ENCODE assay signal across 9 mouse cellular contexts in genomic region chr9:43104873-43105663, GRCm38 (mm10). TPM values are rescaled to one million over a fixed set of nuclear protein-coding genes. Genes with fewer than 3 reads are reported as not detected.
A peak's percentile ranks its signal among the peaks of the same experiment; 100 is the strongest.
DNase-seq lines count a peak whose midpoint lies in the region; ATAC-seq and TF ChIP-seq lines count a peak whose summit lies in the region.
"Had no signal": no experiment of that assay in that cellular context is flagged by ENCODE, and none has a peak within 500 bp of the region (broad histone marks: within the 10 kb centered on the region; RNA-seq: fewer than 3 reads in every experiment).

No protein-coding gene starts in this region.

- intact Hi-C loops in gastrocnemius, postnatal 14 days (cut with DNase I; ENCODE audit: low total_unique reads), result loop anchor here (5.0 kb wide), 1 partner anchor 108 kb away; no protein-coding TSS in a partner anchor

- no peaks in the 10 kb centered on the region for H3K27me3 ChIP-seq in ES-Bruce4 (ENCODE audit: control insufficient read depth, insufficient read depth, low read length, poor library complexity, severe bottlenecking)
- H3K27me3 ChIP-seq in intestine, embryonic 15.5 days (replicated peaks), result no peaks in the 10 kb centered on the region
- H3K27me3 ChIP-seq in liver, embryonic 14.5 days (ENCODE audit: control insufficient read depth, insufficient read depth, low read length), result peaks cover 6% of the 10 kb centered on the region; the same call in 1 of the 2 replicates
- no peaks in the 10 kb centered on the region for H3K27me3 ChIP-seq in small intestine, adult 2 months (ENCODE audit: control insufficient read depth, insufficient read depth, low read length)
- H3K27me3 ChIP-seq: Patski had no signal

- peak overlapping the region; percentile 79 for H3K4me2 ChIP-seq in intestine, embryonic 15.5 days (replicated peaks)
- peak overlapping the region; percentile 78 for H3K4me2 ChIP-seq in liver, embryonic 14.5 days (ENCODE audit: low read depth)

- H3K36me3 ChIP-seq in ES-Bruce4 (ENCODE audit: control insufficient read depth, insufficient read depth, low read length, poor library complexity, severe bottlenecking), result no peaks in the 10 kb centered on the region
- no peaks in the 10 kb centered on the region for H3K36me3 ChIP-seq in intestine, embryonic 15.5 days
- H3K36me3 ChIP-seq in liver, embryonic 14.5 days (replicated peaks; ENCODE audit: control insufficient read depth, insufficient read depth, low read depth), result no peaks in the 10 kb centered on the region
- no peaks in the 10 kb centered on the region for H3K36me3 ChIP-seq in small intestine, adult 2 months (ENCODE audit: control insufficient read depth, insufficient read depth, low read length)

- WGBS in intestine, embryonic 15.5 days, result 0% methylated on average over 40 of the region's 40 CpGs
- WGBS in liver, embryonic 14.5 days (ENCODE audit: insufficient replicate concordance), result under 1% methylated on average over 40 of the region's 40 CpGs
- under 1% methylated on average over 40 of the region's 40 CpGs for WGBS in small intestine, adult 2 months

- peak overlapping the region; percentile 95 for H3K9ac ChIP-seq in ES-Bruce4 (ENCODE audit: low read depth, poor library complexity, severe bottlenecking)
- peak overlapping the region; percentile 78 for H3K9ac ChIP-seq in intestine, embryonic 15.5 days
- H3K9ac ChIP-seq in liver, embryonic 14.5 days (replicated peaks), result peak overlapping the region; percentile 85

- peak overlapping the region; percentile 21; the same call in 1 of the 2 replicates for H3K27ac ChIP-seq in ES-Bruce4 (ENCODE audit: insufficient read depth, low read length)
- peak overlapping the region; percentile 95 for H3K27ac ChIP-seq in intestine, embryonic 15.5 days
- H3K27ac ChIP-seq in liver, embryonic 14.5 days, result peak overlapping the region; percentile 80
- H3K27ac ChIP-seq in small intestine, adult 2 months (ENCODE audit: insufficient read depth, low read depth, low read length), result peak overlapping the region; percentile 76

- TF ChIP-seq EP300 in ES-Bruce4 (IDR thresholded peaks at IDR 0.05; ENCODE audit: insufficient read depth, low read depth, low read length), result no peak
- no peak for TF ChIP-seq EP300 in liver, embryonic 14.5 days (IDR thresholded peaks at IDR 0.05; ENCODE audit: low read depth)

- H3K4me3 ChIP-seq in ES-Bruce4 (ENCODE audit: low read depth, low read length), result peak overlapping the region; percentile 94
- H3K4me3 ChIP-seq in intestine, embryonic 15.5 days (replicated peaks), result peak overlapping the region; percentile 77
- H3K4me3 ChIP-seq in liver, embryonic 14.5 days (ENCODE audit: insufficient read depth in 1 of 2, low read depth in 2 of 2, low read length in 2 of 2), result peak overlapping the region; percentile 89 to 98
- peak overlapping the region; percentile 96 for H3K4me3 ChIP-seq in small intestine, adult 2 months (ENCODE audit: low read depth, low read length)

- no peaks in the 10 kb centered on the region for H3K4me1 ChIP-seq in ES-Bruce4 (ENCODE audit: control insufficient read depth, insufficient read depth, low read length)
- H3K4me1 ChIP-seq in intestine, embryonic 15.5 days (replicated peaks), result peaks cover 19% of the 10 kb centered on the region
- H3K4me1 ChIP-seq in liver, embryonic 14.5 days (replicated peaks; ENCODE audit: control insufficient read depth in 2 of 2, insufficient read depth in 2 of 2, low read length in 1 of 2), result peaks cover 25 to 31% of the 10 kb centered on the region in 2 experiments
- peaks cover 4% of the 10 kb centered on the region for H3K4me1 ChIP-seq in small intestine, adult 2 months (ENCODE audit: control insufficient read depth, insufficient read depth, insufficient read length, low read length)

- no peaks in the 10 kb centered on the region for H3K9me3 ChIP-seq in ES-Bruce4 (replicated peaks; ENCODE audit: control insufficient read depth, insufficient read depth, low read length, poor library complexity, severe bottlenecking)
- no peaks in the 10 kb centered on the region for H3K9me3 ChIP-seq in intestine, embryonic 15.5 days
- H3K9me3 ChIP-seq in liver, embryonic 14.5 days (ENCODE audit: control insufficient read depth, low read length), result no peaks in the 10 kb centered on the region

- peak; percentile 3; the same call in 1 of the 2 replicates for ATAC-seq in intestine, embryonic 15.5 days
- ATAC-seq in liver, embryonic 14.5 days (ENCODE audit: insufficient read depth), result peak; percentile 52

- TF ChIP-seq POLR2A in ES-Bruce4 (IDR thresholded peaks at IDR 0.05; ENCODE audit: insufficient read depth, low read length), result no peak
- TF ChIP-seq POLR2A in small intestine, adult 2 months (IDR thresholded peaks at IDR 0.05; ENCODE audit: low read depth, low read length), result no peak

- DNase-seq in gastrocnemius, adult 18-20 months (ENCODE audit: low spot score), result peak; percentile 46
- no peak for DNase-seq in gastrocnemius, postnatal 4 days (ENCODE audit: low spot score in 2 of 2)
- DNase-seq in cerebellum, adult 8-10 months, result peak; percentile 57
- peak; percentile 24 for DNase-seq in gastrocnemius, postnatal 14 days
- no peak for DNase-seq in liver, embryonic 14.5 days (ENCODE audit: low read depth in 3 of 3, low spot score in 3 of 3)

- no peak for TF ChIP-seq CTCF in ES-Bruce4 (IDR thresholded peaks at IDR 0.05; ENCODE audit: low read depth, low read length)
- peak; percentile 15; the same call in 1 of the 2 replicates for TF ChIP-seq CTCF in liver, embryonic 14.5 days (IDR thresholded peaks at IDR 0.05; ENCODE audit: low read depth)
- TF ChIP-seq CTCF in small intestine, adult 2 months (IDR thresholded peaks at IDR 0.05; ENCODE audit: extremely low read depth, insufficient read length, insufficient replicate concordance, low read depth, low read length), result no peak

RNA-seq across cellular contexts. Expression of gene Arhgef12, which starts 2.0 kb away (rescaled TPM):
- total RNA-seq in gastrocnemius, adult 18-20 months (2021), result 10 to 100 TPM; 41.5 to 54.8 TPM
- total RNA-seq in gastrocnemius, postnatal 4 days (2021), result 10 to 100 TPM; 55.7 to 56.3 TPM
- polyA plus RNA-seq in ES-Bruce4 (2011; ENCODE audit: insufficient read depth, insufficient read length, low read depth, missing spikeins), result 42.6 and 45.6 TPM in 2 replicates
- 10 to 100 TPM; 45.7 to 52.5 TPM for total RNA-seq in gastrocnemius, postnatal 14 days (2021)
- 8.1 and 8.3 TPM in 2 replicates for polyA plus RNA-seq in intestine, embryonic 15.5 days (2015; fragmentation: Nextera tagmentation; extraction: Ambion mirVana)
- polyA plus RNA-seq in liver, embryonic 14.5 days (2012; rRNA removed), result 7.5 and 9.3 TPM in 2 replicates
- polyA plus RNA-seq in liver, embryonic 14.5 days (2014; fragmentation: Nextera tagmentation; extraction: Ambion mirVana), result 5.2 and 6.5 TPM in 2 replicates
- polyA plus RNA-seq in small intestine, adult 2 months (2012; rRNA removed), result 3.9 and 7.4 TPM in 2 replicates

RNA-seq across cellular contexts. Expression of gene Tmem136, which starts 11.3 kb away (rescaled TPM):
- total RNA-seq in gastrocnemius, adult 18-20 months (2021), result 1 to 10 TPM; 1.8 to 2.7 TPM
- 1 to 10 TPM; 1.8 to 1.9 TPM for total RNA-seq in gastrocnemius, postnatal 4 days (2021)
- polyA plus RNA-seq in ES-Bruce4 (2011; ENCODE audit: insufficient read depth, insufficient read length, low read depth, missing spikeins), result 10.0 and 10.5 TPM in 2 replicates
- 1 to 10 TPM; 1.2 TPM for total RNA-seq in gastrocnemius, postnatal 14 days (2021)
- polyA plus RNA-seq in intestine, embryonic 15.5 days (2015; fragmentation: Nextera tagmentation; extraction: Ambion mirVana), result 3.2 and 4.4 TPM in 2 replicates
- polyA plus RNA-seq in liver, embryonic 14.5 days (2012; rRNA removed), result 0.94 and 0.97 TPM in 2 replicates
- polyA plus RNA-seq in liver, embryonic 14.5 days (2014; fragmentation: Nextera tagmentation; extraction: Ambion mirVana), result 0.47 and 0.57 TPM in 2 replicates
- 0.23 and 0.55 TPM in 2 replicates for polyA plus RNA-seq in small intestine, adult 2 months (2012; rRNA removed)

Comparison
In these comparisons a context has a peak if more than half of its experiments do, and no peak if none do; other contexts are left out.
1. DNase-seq: peak in gastrocnemius, adult 18-20 months (single experiment), cerebellum, adult 8-10 months (single experiment) and gastrocnemius, postnatal 14 days (single experiment); none in gastrocnemius, postnatal 4 days (0 of 2) and liver, embryonic 14.5 days (0 of 3).
2. H3K27ac ChIP-seq: peak in every context shown above with its lines; median percentile 95 in intestine, embryonic 15.5 days; 80 in liver, embryonic 14.5 days; 76 in small intestine, adult 2 months; 21 in ES-Bruce4.
3. Peak in every context shown above with its lines, with median percentiles within 50 percentile points of each other: H3K4me3 ChIP-seq and H3K9ac ChIP-seq.